Mouse (Mus musculus) kidney, embryonic 15.5 days (tissue): Measurements from ENCODE around the gene Tpd52l1. TPM values are rescaled to one million over a fixed set of nuclear protein-coding genes. Genes with fewer than 3 reads are reported as not detected.

Experiments used
- ATAC-seq: fragments of 200-750 bp; cut with Nextera tagmentation; replicated peaks from 2 replicates; pipeline ENCODE4 v1.8.0; 2017; ENCODE audit warnings: moderate TSS enrichment; ENCODE audit not compliant: low FRiP score
- H3K27ac ChIP-seq: fragments of 300-500 bp; sonication (generic); 2 replicates; pipeline ENCODE4 v1.5.1; 2015; ENCODE audit warnings: mild to moderate bottlenecking, inconsistent platforms
- H3K27me3 ChIP-seq: fragments of 300-500 bp; sonication (generic); 2 replicates; pipeline ENCODE4 v1.6.1; 2015; ENCODE audit warnings: inconsistent platforms
- H3K36me3 ChIP-seq: fragments of 300-500 bp; sonication (generic); 2 replicates; pipeline ENCODE4 v1.6.1; 2015; ENCODE audit warnings: inconsistent platforms
- H3K4me1 ChIP-seq: fragments of 300-500 bp; sonication (generic); 2 replicates; pipeline ENCODE4 v1.6.1; 2015; ENCODE audit warnings: inconsistent platforms
- H3K4me2 ChIP-seq: fragments of 300-500 bp; sonication (generic); 2 replicates; pipeline ENCODE4 v1.6.1; 2015; ENCODE audit warnings: moderate library complexity, mild to moderate bottlenecking, inconsistent platforms
- H3K4me3 ChIP-seq: fragments of 300-500 bp; sonication (generic); replicated peaks from 2 replicates; pipeline ENCODE4 v1.5.1; 2015; ENCODE audit warnings: mild to moderate bottlenecking, inconsistent platforms
- H3K9ac ChIP-seq: fragments of 300-500 bp; sonication (generic); 2 replicates; pipeline ENCODE4 v1.6.1; 2015; ENCODE audit warnings: mild to moderate bottlenecking, inconsistent platforms
- H3K9me3 ChIP-seq: fragments of 300-500 bp; sonication (generic); replicated peaks from 2 replicates; pipeline ENCODE4 v1.6.1; 2016; ENCODE audit warnings: inconsistent platforms
- WGBS: fragments of 180-500 bp; shearing (Covaris S2); methylation state at CpG from one replicate; pipeline ENCODE4 v1.1.7; 2015; ENCODE audit warnings: mixed read lengths; 5-methylcytosine and 5-hydroxymethylcytosine counted together
- polyA plus RNA-seq: library from polyadenylated mRNA; unstranded; fragments of >200 nt; fragmentation: Nextera tagmentation; extraction: Ambion mirVana; gene quantifications from 2 replicates; pipeline ENCODE4 v1.2.1, GENCODE M21; 2015

Gene Tpd52l1
- polyA plus RNA-seq, 1 experiment from 2014 or later, result 32.9 TPM

- H3K36me3 ChIP-seq, result peaks cover 35% of the 10 kb centered on the region
- 88% methylated on average over 3 of the region's 3 CpGs for WGBS
- ATAC-seq, result no peak
- H3K9me3 ChIP-seq, result no peaks in the 10 kb centered on the region
- no peaks in the 10 kb centered on the region for H3K4me1 ChIP-seq
- no peaks in the 10 kb centered on the region for H3K27me3 ChIP-seq
- H3K27ac ChIP-seq, result no peak overlapping the region
- no peak overlapping the region for H3K4me2 ChIP-seq
- H3K4me3 ChIP-seq, result no peak overlapping the region
- no peak overlapping the region for H3K9ac ChIP-seq
Measured at GRCm38 (mm10) chr10:31330286-31330962, 115.3 kb downstream of the Tpd52l1 start.

- 89% methylated on average over 1 of the region's 1 CpGs for WGBS
- no peak for ATAC-seq
- no peak overlapping the region for H3K27ac ChIP-seq
Measured at GRCm38 (mm10) chr10:31329436-31329835, 116.3 kb downstream of the Tpd52l1 start.

GRCm38 (mm10) chr10:31318491-31318890, 127.3 kb downstream of the Tpd52l1 start:
- Histone ChIP-seq H3K36me3 (peaks cover 54% of the 10 kb centered on the region), H3K4me2 (no peak overlapping the region), H3K9ac (no peak overlapping the region), H3K4me1 (peaks cover 9% of the 10 kb centered on the region; the same call in 1 of the 2 replicates), H3K27me3 (no peaks in the 10 kb centered on the region), H3K4me3 (no peak overlapping the region), H3K9me3 (no peaks in the 10 kb centered on the region), H3K27ac (no peak overlapping the region)
- no peak for ATAC-seq
- 82% methylated on average over 5 of the region's 5 CpGs for WGBS

More at GRCm38 (mm10) chr10:31329436-31329835, 116.3 kb downstream of the Tpd52l1 start:
- H3K27me3 ChIP-seq, result no peaks in the 10 kb centered on the region
- H3K9me3 ChIP-seq, result no peaks in the 10 kb centered on the region
- H3K9ac ChIP-seq, result no peak overlapping the region
- no peak overlapping the region for H3K4me2 ChIP-seq
- no peaks in the 10 kb centered on the region for H3K4me1 ChIP-seq
- peaks cover 35% of the 10 kb centered on the region for H3K36me3 ChIP-seq
- H3K4me3 ChIP-seq, result no peak overlapping the region

- Histone ChIP-seq H3K9me3 (no peaks in the 10 kb centered on the region), H3K27me3 (no peaks in the 10 kb centered on the region), H3K27ac (peak within 1 kb of the TSS; percentile 93), H3K4me2 (peak within 1 kb of the TSS; percentile 64), H3K4me3 (peak within 1 kb of the TSS; percentile 60), H3K9ac (peak within 1 kb of the TSS; percentile 67), H3K4me1 (peaks cover 9% of the 10 kb centered on the region; the same call in 1 of the 2 replicates), H3K36me3 (peaks cover 18% of the 10 kb centered on the region)
- peak; percentile 99 for ATAC-seq
- WGBS, result 4% methylated on average over 42 of the region's 44 CpGs
Measured at GRCm38 (mm10) chr10:31312865-31313848, 132.6 kb downstream of the Tpd52l1 start, which contains the start of gene Hddc2. Hddc2 (plus strand) TSS chr10:31313383.

GRCm38 (mm10) chr10:31307024-31307598, 138.6 kb downstream of the Tpd52l1 start:
- Histone ChIP-seq H3K4me1 (no peaks in the 10 kb centered on the region), H3K27ac (no peak overlapping the region), H3K9me3 (no peaks in the 10 kb centered on the region), H3K4me2 (no peak overlapping the region), H3K27me3 (no peaks in the 10 kb centered on the region), H3K4me3 (no peak overlapping the region), H3K36me3 (no peaks in the 10 kb centered on the region), H3K9ac (no peak overlapping the region)
- ATAC-seq, result no peak
- 13% methylated on average over 1 of the region's 1 CpGs for WGBS

GRCm38 (mm10) chr10:31303446-31303845, 142.3 kb downstream of the Tpd52l1 start:
- no peak overlapping the region for H3K27ac ChIP-seq
- 95% methylated on average over 2 of the region's 2 CpGs for WGBS
- H3K9ac ChIP-seq, result no peak overlapping the region
- H3K4me1 ChIP-seq, result no peaks in the 10 kb centered on the region
- no peak for ATAC-seq
- no peaks in the 10 kb centered on the region for H3K27me3 ChIP-seq
- no peak overlapping the region for H3K4me3 ChIP-seq
- H3K36me3 ChIP-seq, result no peaks in the 10 kb centered on the region
- no peak overlapping the region for H3K4me2 ChIP-seq
- no peaks in the 10 kb centered on the region for H3K9me3 ChIP-seq

- H3K4me1 ChIP-seq, result no peaks in the 10 kb centered on the region
- no peaks in the 10 kb centered on the region for H3K36me3 ChIP-seq
- WGBS, result 57% methylated on average over 1 of the region's 1 CpGs
- ATAC-seq, result no peak
- no peaks in the 10 kb centered on the region for H3K27me3 ChIP-seq
- no peak overlapping the region for H3K27ac ChIP-seq
- H3K9ac ChIP-seq, result no peak overlapping the region
- H3K4me2 ChIP-seq, result no peak overlapping the region
- H3K9me3 ChIP-seq, result no peaks in the 10 kb centered on the region
- no peak overlapping the region for H3K4me3 ChIP-seq
Measured at GRCm38 (mm10) chr10:31300292-31300691, 145.5 kb downstream of the Tpd52l1 start.

- H3K9ac ChIP-seq, result no peak overlapping the region
- no peak overlapping the region for H3K4me2 ChIP-seq
- no peaks in the 10 kb centered on the region for H3K27me3 ChIP-seq
- no peaks in the 10 kb centered on the region for H3K4me1 ChIP-seq
- WGBS, result 40% methylated on average over 6 of the region's 6 CpGs
- ATAC-seq, result peak; percentile 43; the same call in 1 of the 2 replicates
- H3K36me3 ChIP-seq, result no peaks in the 10 kb centered on the region
- no peak overlapping the region for H3K4me3 ChIP-seq
- no peak overlapping the region for H3K27ac ChIP-seq
- H3K9me3 ChIP-seq, result no peaks in the 10 kb centered on the region
Measured at GRCm38 (mm10) chr10:31298921-31299574, 146.7 kb downstream of the Tpd52l1 start.

GRCm38 (mm10) chr10:31298263-31298662, 147.5 kb downstream of the Tpd52l1 start:
- Histone ChIP-seq H3K4me2 (no peak overlapping the region), H3K9me3 (no peaks in the 10 kb centered on the region), H3K27me3 (no peaks in the 10 kb centered on the region), H3K36me3 (no peaks in the 10 kb centered on the region), H3K4me1 (no peaks in the 10 kb centered on the region), H3K27ac (no peak overlapping the region), H3K9ac (no peak overlapping the region), H3K4me3 (no peak overlapping the region)
- ATAC-seq, result no peak
- 53% methylated on average over 2 of the region's 2 CpGs for WGBS

- H3K9ac ChIP-seq, result no peak overlapping the region
- H3K27me3 ChIP-seq, result no peaks in the 10 kb centered on the region
- no peak overlapping the region for H3K4me2 ChIP-seq
- no peaks in the 10 kb centered on the region for H3K36me3 ChIP-seq
- H3K4me1 ChIP-seq, result no peaks in the 10 kb centered on the region
- no peak overlapping the region for H3K4me3 ChIP-seq
- ATAC-seq, result no peak
- H3K9me3 ChIP-seq, result no peaks in the 10 kb centered on the region
- H3K27ac ChIP-seq, result no peak overlapping the region
- WGBS, result 49% methylated on average over 4 of the region's 4 CpGs
Measured at GRCm38 (mm10) chr10:31297106-31297505, 148.7 kb downstream of the Tpd52l1 start.

GRCm38 (mm10) chr10:31296458-31296857, 149.3 kb downstream of the Tpd52l1 start:
- Histone ChIP-seq H3K4me3 (no peak overlapping the region), H3K9me3 (no peaks in the 10 kb centered on the region), H3K9ac (no peak overlapping the region), H3K4me1 (no peaks in the 10 kb centered on the region), H3K27me3 (no peaks in the 10 kb centered on the region), H3K36me3 (no peaks in the 10 kb centered on the region), H3K27ac (no peak overlapping the region), H3K4me2 (no peak overlapping the region)
- WGBS, result 64% methylated on average over 1 of the region's 1 CpGs
- no peak for ATAC-seq
